Mouse (Mus musculus) myocyte (in vitro differentiated cells): ENCODE data around the gene Dyrk2. TPM values are rescaled to one million over a fixed set of nuclear protein-coding genes. Genes with fewer than 3 reads are reported as not detected.
A peak's percentile ranks its signal among the peaks of the same experiment; 100 is the strongest.

Experiments
- H3K27me3 ChIP-seq: one replicate; pipeline ENCODE4 v1.6.1; 2011; ENCODE audit not compliant: control insufficient read depth, insufficient read depth, insufficient read length
- H3K36me3 ChIP-seq: one replicate; pipeline ENCODE4 v1.6.1; 2011; ENCODE audit not compliant: control insufficient read depth, insufficient read depth
- H3K4me2 ChIP-seq: one replicate; pipeline ENCODE4 v1.6.1; 2011; ENCODE audit warnings: low read depth, control low read depth
- H3K4me3 ChIP-seq: one replicate; pipeline ENCODE4 v1.5.1; 2011; ENCODE audit warnings: mild to moderate bottlenecking, control low read depth, moderate library complexity
- H3K79me2 ChIP-seq: one replicate; pipeline ENCODE4 v1.6.1; 2011; ENCODE audit not compliant: control insufficient read depth, insufficient read depth
- H3ac ChIP-seq: one replicate; pipeline ENCODE4 v1.6.1; 2011; ENCODE audit not compliant: control insufficient read depth, insufficient read length
- CEBPB ChIP-seq: IDR thresholded peaks from 2 replicates; pipeline ENCODE4 v1.6.1; 2011; ENCODE audit warnings: mild to moderate bottlenecking, moderate library complexity; ENCODE audit not compliant: poor library complexity, insufficient read depth, severe bottlenecking
- E2F4 ChIP-seq: IDR thresholded peaks from one replicate; pipeline ENCODE4 v1.6.1; 2011; ENCODE audit warnings: mild to moderate bottlenecking, control low read depth, moderate library complexity; ENCODE audit not compliant: insufficient read depth
- MAX ChIP-seq: IDR thresholded peaks from one replicate; pipeline ENCODE4 v1.6.1; 2011; ENCODE audit warnings: low read depth, mild to moderate bottlenecking, control low read depth
- MYOD1 ChIP-seq, 3 experiments: IDR thresholded peaks; one replicate each; pipeline ENCODE4 v1.6.1; 2011; ENCODE audit warnings: control low read depth in 2 of 3, low read depth in 2 of 3, mild to moderate bottlenecking in 2 of 3, moderate library complexity in 1 of 3; ENCODE audit not compliant: insufficient read length in 2 of 3, control insufficient read depth in 1 of 3
- MYOG ChIP-seq, 3 experiments: IDR thresholded peaks; one replicate each; pipeline ENCODE4 v1.6.1; 2011; ENCODE audit warnings: control low read depth in 2 of 3, low read depth in 2 of 3, mild to moderate bottlenecking in 2 of 3; ENCODE audit not compliant: insufficient read length in 2 of 3, control insufficient read depth in 1 of 3, insufficient read depth in 1 of 3
- POLR2A ChIP-seq: IDR thresholded peaks from one replicate; pipeline ENCODE4 v1.6.1; 2011; ENCODE audit warnings: low read depth, mild to moderate bottlenecking, control low read depth, moderate library complexity; ENCODE audit not compliant: insufficient read length
- POLR2AphosphoS2 ChIP-seq: IDR thresholded peaks from one replicate; pipeline ENCODE4 v1.6.1; 2011; ENCODE audit warnings: low read depth, control low read depth; ENCODE audit not compliant: insufficient read length
- REST ChIP-seq: IDR thresholded peaks from one replicate; pipeline ENCODE4 v1.6.1; 2011; ENCODE audit warnings: mild to moderate bottlenecking, control low read depth, moderate library complexity; ENCODE audit not compliant: insufficient read depth, insufficient read length
- SRF ChIP-seq: IDR thresholded peaks from one replicate; pipeline ENCODE4 v1.6.1; 2011; ENCODE audit warnings: low read depth; ENCODE audit not compliant: control insufficient read depth, insufficient read length
- TCF12 ChIP-seq: IDR thresholded peaks from one replicate; pipeline ENCODE4 v1.6.1; 2011; ENCODE audit warnings: mild to moderate bottlenecking, control low read depth; ENCODE audit not compliant: poor library complexity, insufficient read depth, severe bottlenecking
- TCF3 ChIP-seq: IDR thresholded peaks from one replicate; pipeline ENCODE4 v1.6.1; 2011; ENCODE audit warnings: low read depth, control low read depth; ENCODE audit not compliant: insufficient read length
- USF1 ChIP-seq: IDR thresholded peaks from one replicate; pipeline ENCODE4 v1.6.1; 2011; ENCODE audit warnings: low read depth, mild to moderate bottlenecking, control low read depth, moderate library complexity
- polyA plus RNA-seq: library from polyadenylated mRNA; unstranded; fragments of >200 nt; fragmentation: generic; extraction: Trizol; gene quantifications from one replicate; pipeline ENCODE4 v1.2.1, GENCODE M21; 2012; ENCODE audit warnings: missing spikeins

Gene Dyrk2
- 24.2 TPM for polyA plus RNA-seq

DNA sequence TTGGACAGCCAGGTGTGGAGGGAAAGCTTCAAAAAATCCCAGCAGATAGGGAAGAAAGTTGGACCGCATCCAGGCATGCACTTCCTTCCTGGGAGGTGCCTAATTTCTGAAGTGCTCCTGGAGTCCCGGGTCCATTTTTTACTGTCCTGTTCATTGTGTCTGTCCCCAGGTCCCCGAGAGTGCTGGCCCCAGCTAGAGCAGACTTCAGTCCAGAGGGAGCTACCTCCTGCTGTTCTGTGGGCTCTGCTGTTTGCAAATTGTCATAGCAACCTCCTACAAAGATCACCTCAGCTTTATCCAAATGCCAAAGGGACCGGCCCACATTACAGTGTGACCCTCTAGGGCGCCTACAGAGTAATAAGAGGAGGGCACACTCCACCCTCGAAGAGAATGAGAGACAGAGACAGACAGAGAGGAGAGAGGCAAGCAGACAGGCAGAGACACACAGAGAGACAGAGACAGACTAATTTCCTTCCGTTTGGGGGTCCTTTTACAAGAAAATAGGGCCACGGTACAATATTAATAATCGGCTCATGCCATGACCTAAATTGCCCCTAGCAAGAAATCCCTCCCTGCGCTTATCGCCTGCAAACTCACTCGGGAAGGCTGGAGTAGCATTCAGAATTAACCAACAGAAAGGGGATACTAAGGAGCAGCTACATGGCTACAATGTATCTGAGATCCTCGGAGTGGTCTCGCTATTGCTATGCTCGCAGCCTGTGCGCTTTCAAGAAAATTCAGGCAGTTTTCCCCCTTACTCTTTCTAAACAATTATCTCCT is at the start of gene Dyrk2:
Dyrk2 (minus strand) TSS at position 9 of the 780 bp plus-strand sequence.
- Histone ChIP-seq H3ac (peak within 1 kb of the TSS; percentile 99), H3K79me2 (peaks cover 27% of the 10 kb centered on the region), H3K4me3 (peak within 1 kb of the TSS; percentile 85), H3K4me2 (peak within 1 kb of the TSS; percentile 100), H3K36me3 (peaks cover 3% of the 10 kb centered on the region), H3K27me3 (no peaks in the 10 kb centered on the region)
- TF ChIP-seq REST (no peak), CEBPB (no peak), MYOD1 (IDR thresholded peaks at IDR 0.05; ENCODE audit: control insufficient read depth in 1 of 3, insufficient read length in 2 of 3, low read depth in 2 of 3) (no peak), E2F4 (no peak), POLR2A (no peak), MAX (no peak), TCF12 (no peak), POLR2AphosphoS2 (no peak), USF1 (no peak), MYOG (IDR thresholded peaks at IDR 0.05; ENCODE audit: control insufficient read depth in 1 of 3, insufficient read depth in 1 of 3, insufficient read length in 2 of 3, low read depth in 2 of 3) (no peak), SRF (no peak), TCF3 (no peak)

DNA sequence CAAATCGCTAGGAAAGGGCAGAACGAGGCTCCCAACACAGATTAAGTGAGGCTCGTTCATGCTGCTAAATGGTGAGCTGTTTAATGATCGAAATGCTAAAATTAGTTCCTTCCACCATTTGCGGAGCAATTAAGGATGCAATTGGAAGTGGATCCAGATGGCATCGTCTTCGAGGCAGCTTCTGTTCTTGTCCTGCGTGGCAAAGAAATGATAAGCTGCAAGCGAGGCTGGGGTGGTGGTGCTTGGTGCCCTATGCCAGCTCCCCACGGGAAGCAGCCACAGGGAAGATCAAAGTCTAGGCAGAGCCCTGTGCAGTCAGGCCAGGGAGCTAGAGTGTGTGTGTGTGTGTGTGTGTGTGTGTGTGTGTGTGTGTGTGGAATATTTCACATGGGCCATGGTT is 32.6 kb upstream of the Dyrk2 start:
- H3K4me2 ChIP-seq: no peak overlapping the region
- H3K4me3 ChIP-seq: no peak overlapping the region
- no peak for TF ChIP-seq MYOD1 (IDR thresholded peaks at IDR 0.05; ENCODE audit: control insufficient read depth in 1 of 3, insufficient read length in 2 of 3, low read depth in 2 of 3)
- TF ChIP-seq REST: no peak
- no peak for TF ChIP-seq E2F4
- no peak for TF ChIP-seq MYOG (IDR thresholded peaks at IDR 0.05; ENCODE audit: control insufficient read depth in 1 of 3, insufficient read depth in 1 of 3, insufficient read length in 2 of 3, low read depth in 2 of 3)
- no peak for TF ChIP-seq MAX
- no peak for TF ChIP-seq POLR2A
- TF ChIP-seq CEBPB: no peak
- TF ChIP-seq USF1: no peak
- TF ChIP-seq POLR2AphosphoS2: no peak
- TF ChIP-seq TCF3: no peak
- TF ChIP-seq SRF: no peak
- TF ChIP-seq TCF12: no peak
- H3ac ChIP-seq: no peak overlapping the region
- H3K27me3 ChIP-seq: no peaks in the 10 kb centered on the region
- no peaks in the 10 kb centered on the region for H3K79me2 ChIP-seq
- no peaks in the 10 kb centered on the region for H3K36me3 ChIP-seq

DNA sequence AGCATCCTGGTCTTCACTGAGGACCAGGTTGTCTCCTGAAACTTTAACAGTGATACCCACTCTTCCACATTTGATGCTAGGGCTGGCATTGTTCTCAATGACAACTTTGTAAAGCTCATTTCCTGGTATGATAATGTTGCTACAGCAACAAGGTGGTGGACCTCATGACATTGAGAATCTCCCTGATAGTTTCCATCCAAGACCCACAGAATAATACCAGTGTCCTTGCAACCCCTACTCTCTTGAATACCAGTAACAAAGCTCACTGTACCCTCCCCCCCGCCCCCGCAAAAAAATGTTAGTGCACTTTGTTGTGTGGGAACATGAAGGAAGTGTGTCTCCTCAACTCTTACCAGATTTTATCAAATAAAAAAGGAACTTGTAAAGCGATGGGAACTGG is 23.6 kb upstream of the Dyrk2 start:
- Histone ChIP-seq H3K27me3 (no peaks in the 10 kb centered on the region), H3ac (no peak overlapping the region), H3K36me3 (no peaks in the 10 kb centered on the region), H3K4me2 (no peak overlapping the region), H3K79me2 (no peaks in the 10 kb centered on the region), H3K4me3 (no peak overlapping the region)
- TF ChIP-seq SRF (no peak), E2F4 (no peak), REST (no peak), TCF12 (no peak), CEBPB (no peak), POLR2AphosphoS2 (no peak), MAX (no peak), MYOG (IDR thresholded peaks at IDR 0.05; ENCODE audit: control insufficient read depth in 1 of 3, insufficient read depth in 1 of 3, insufficient read length in 2 of 3, low read depth in 2 of 3) (no peak), USF1 (no peak), TCF3 (no peak), MYOD1 (IDR thresholded peaks at IDR 0.05; ENCODE audit: control insufficient read depth in 1 of 3, insufficient read length in 2 of 3, low read depth in 2 of 3) (no peak), POLR2A (no peak)

DNA sequence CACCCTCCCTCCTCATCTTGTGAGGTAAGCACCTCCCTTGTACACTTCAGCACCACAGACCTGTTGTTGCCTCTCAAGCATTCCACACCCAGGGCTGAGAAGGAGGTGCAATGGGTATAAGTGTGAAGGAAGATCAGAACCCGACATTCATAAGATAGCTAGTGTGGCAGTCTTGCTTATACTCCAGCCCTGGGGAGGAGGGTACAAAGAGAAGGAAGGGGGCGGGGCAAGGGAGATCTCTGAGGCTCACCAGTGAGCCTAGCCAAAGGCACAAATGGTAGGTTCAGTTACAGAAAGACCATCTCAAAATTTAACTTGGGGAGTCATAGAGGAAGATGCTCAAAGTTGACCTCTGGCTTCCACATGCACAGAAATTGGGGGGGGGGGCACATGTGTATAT is 14.1 kb upstream of the Dyrk2 start:
- no peak overlapping the region for H3ac ChIP-seq
- no peaks in the 10 kb centered on the region for H3K79me2 ChIP-seq
- no peak overlapping the region for H3K4me2 ChIP-seq
- TF ChIP-seq SRF: no peak
- TF ChIP-seq MYOD1 (IDR thresholded peaks at IDR 0.05; ENCODE audit: control insufficient read depth in 1 of 3, insufficient read length in 2 of 3, low read depth in 2 of 3): no peak
- TF ChIP-seq MYOG (IDR thresholded peaks at IDR 0.05; ENCODE audit: control insufficient read depth in 1 of 3, insufficient read depth in 1 of 3, insufficient read length in 2 of 3, low read depth in 2 of 3): no peak
- no peak for TF ChIP-seq E2F4
- no peak for TF ChIP-seq POLR2A
- no peak for TF ChIP-seq USF1
- no peak for TF ChIP-seq TCF3
- TF ChIP-seq CEBPB: no peak
- TF ChIP-seq REST: no peak
- no peak for TF ChIP-seq MAX
- no peak for TF ChIP-seq POLR2AphosphoS2
- TF ChIP-seq TCF12: no peak
- no peak overlapping the region for H3K4me3 ChIP-seq
- H3K27me3 ChIP-seq: no peaks in the 10 kb centered on the region
- no peaks in the 10 kb centered on the region for H3K36me3 ChIP-seq
